Comparison of ENCODE assay signal across 29 mouse cellular contexts in the genomic region with DNA sequence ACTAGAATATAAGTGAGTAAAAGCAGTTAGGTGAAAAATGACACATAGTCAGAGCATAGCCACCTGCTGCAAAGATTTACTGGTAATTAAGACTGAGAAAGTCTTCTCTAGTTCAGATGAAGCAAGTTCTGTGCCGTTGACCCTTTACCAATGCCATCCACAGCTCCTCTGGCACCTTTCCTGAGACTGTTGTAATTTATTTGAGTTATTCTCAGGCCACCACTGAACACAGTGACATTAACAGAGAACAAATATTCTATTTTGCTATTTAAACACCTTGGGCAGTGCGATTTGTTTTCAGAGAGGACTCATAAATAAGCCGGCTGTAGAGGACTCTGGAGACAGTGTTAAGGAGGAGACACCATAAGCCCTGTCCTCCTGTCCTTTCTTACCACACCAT. TPM values are rescaled to one million over a fixed set of nuclear protein-coding genes. Genes with fewer than 3 reads are reported as not detected.
"Had no signal": no experiment of that assay in that cellular context is flagged by ENCODE, and none has a peak within 500 bp of the region (broad histone marks: within the 10 kb centered on the region; RNA-seq: fewer than 3 reads in every experiment).

A gene (plus strand): TSS at position 301 of the 400 bp plus-strand sequence.

RNA-seq across cellular contexts. Expression of the gene that starts here (rescaled TPM):
- total RNA-seq: common myeloid progenitor, adult 5-6 weeks; forebrain, postnatal 0 days; gastrocnemius, adult 2 months; gastrocnemius, adult 8-10 months; gastrocnemius, postnatal 10 days; gastrocnemius, postnatal 14 days; gastrocnemius, postnatal 25 days; gastrocnemius, postnatal 36 days; granulocyte monocyte progenitor cell, adult 5-6 weeks; heart, adult 18-20 months; heart, adult 2 months; heart, adult 8-10 months had no signal
- polyA plus RNA-seq: cortical plate, adult 2 months; embryonic facial prominence, embryonic 10.5 days; embryonic facial prominence, embryonic 11.5 days; embryonic facial prominence, embryonic 12.5 days; embryonic facial prominence, embryonic 13.5 days; embryonic facial prominence, embryonic 14.5 days; embryonic facial prominence, embryonic 15.5 days; erythroblast, embryonic 14.5 days; forebrain, embryonic 10.5 days; forebrain, embryonic 11.5 days; forebrain, embryonic 12.5 days; forebrain, embryonic 13.5 days; forebrain, embryonic 14.5 days; forebrain, embryonic 15.5 days; forebrain, embryonic 16.5 days; forebrain, postnatal 0 days; frontal cortex, adult 2 months; gonadal fat pad, adult 2 months; heart, adult 2 months had no signal
